Mouse (Mus musculus): ENCODE measurements around the gene Enox2. TPM values are rescaled to one million over a fixed set of nuclear protein-coding genes. Genes with fewer than 3 reads are reported as not detected.

Enox2 gene
- polyA plus RNA-seq, 1 experiment: 1.4 TPM

DNA sequence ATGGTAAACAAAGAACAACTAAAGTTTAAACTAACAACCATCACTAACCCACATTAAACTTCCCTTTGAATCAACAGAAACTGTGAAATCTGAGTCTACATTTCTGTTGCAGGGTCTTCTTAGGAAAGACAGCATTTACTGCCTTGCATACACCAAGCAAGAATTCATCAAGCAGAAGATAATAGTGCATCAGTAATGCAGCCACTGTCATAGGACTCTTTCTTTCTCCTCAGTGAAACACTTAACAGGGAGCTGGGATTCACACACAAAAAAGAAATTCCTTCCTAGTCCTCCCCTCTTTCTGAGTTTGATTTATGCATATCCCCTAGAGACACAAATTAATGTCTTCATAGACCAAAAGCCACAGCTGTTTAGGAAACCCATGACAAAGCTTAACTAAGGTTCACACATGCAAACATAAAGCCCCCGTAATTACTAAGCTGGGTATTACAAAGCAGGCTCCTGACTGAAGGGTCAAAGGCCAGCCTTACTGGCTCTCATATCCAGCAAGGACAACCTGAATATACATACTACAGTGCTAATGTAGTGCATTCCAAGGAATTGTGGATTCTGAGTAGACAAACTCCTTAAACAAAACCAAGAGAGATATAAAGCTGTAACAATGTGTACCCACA, 62.1 kb downstream of the Enox2 start:
- WGBS: 88% methylated on average over 1 of the region's 1 CpGs
- Histone ChIP-seq H3K36me3 (ENCODE audit: control insufficient read depth, insufficient read depth, low read length) (no peaks in the 10 kb centered on the region), H3K27me3 (ENCODE audit: control insufficient read depth, insufficient read depth, low read length) (no peaks in the 10 kb centered on the region), H3K4me1 (ENCODE audit: control insufficient read depth, insufficient read depth, insufficient read length, low read length) (no peaks in the 10 kb centered on the region), H3K4me3 (ENCODE audit: low read depth, low read length) (no peak overlapping the region), H3K27ac (ENCODE audit: insufficient read depth, low read depth, low read length) (no peak overlapping the region)
- TF ChIP-seq POLR2A (IDR thresholded peaks at IDR 0.05; ENCODE audit: low read depth, low read length) (no peak), CTCF (IDR thresholded peaks at IDR 0.05; ENCODE audit: extremely low read depth, insufficient read length, insufficient replicate concordance, low read depth, low read length) (no peak)

- H3K27me3 ChIP-seq (ENCODE audit: control insufficient read depth, insufficient read depth, low read length): no peaks in the 10 kb centered on the region
- H3K36me3 ChIP-seq (ENCODE audit: control insufficient read depth, insufficient read depth, low read length): no peaks in the 10 kb centered on the region
- no peak overlapping the region for H3K27ac ChIP-seq (ENCODE audit: insufficient read depth, low read depth, low read length)
- no peaks in the 10 kb centered on the region for H3K4me1 ChIP-seq (ENCODE audit: control insufficient read depth, insufficient read depth, insufficient read length, low read length)
- 77% methylated on average over 3 of the region's 3 CpGs for WGBS
- H3K4me3 ChIP-seq (ENCODE audit: low read depth, low read length): no peak overlapping the region
- no peak for TF ChIP-seq POLR2A (IDR thresholded peaks at IDR 0.05; ENCODE audit: low read depth, low read length)
- TF ChIP-seq CTCF (IDR thresholded peaks at IDR 0.05; ENCODE audit: extremely low read depth, insufficient read length, insufficient replicate concordance, low read depth, low read length): no peak
These were observed 71.6 kb downstream of the Enox2 start for GRCm38 (mm10) chrX:49216422-49216821.

DNA sequence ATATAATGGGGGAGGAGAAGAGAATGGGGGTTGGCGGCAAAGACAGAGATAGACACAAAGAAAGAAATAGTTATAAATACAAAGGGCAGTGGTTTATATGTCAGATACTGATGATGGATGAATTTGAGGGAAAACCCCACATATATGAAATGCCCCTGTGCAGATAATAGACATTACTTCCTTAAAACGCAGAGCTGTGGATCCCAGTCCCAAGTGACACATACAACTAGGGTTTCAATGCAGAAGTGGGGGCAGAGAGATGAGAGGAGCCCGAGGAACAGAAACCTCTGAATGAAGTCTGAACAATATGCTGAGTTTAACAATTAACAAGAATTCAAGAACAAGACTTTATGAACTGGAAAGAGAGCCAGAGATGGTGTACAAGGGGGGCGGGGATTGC, 91.7 kb downstream of the Enox2 start:
- H3K27ac ChIP-seq (ENCODE audit: insufficient read depth, low read depth, low read length): no peak overlapping the region
- H3K36me3 ChIP-seq (ENCODE audit: control insufficient read depth, insufficient read depth, low read length): no peaks in the 10 kb centered on the region
- WGBS: 78% methylated on average over 4 of the region's 4 CpGs
- no peaks in the 10 kb centered on the region for H3K27me3 ChIP-seq (ENCODE audit: control insufficient read depth, insufficient read depth, low read length)
- TF ChIP-seq CTCF (IDR thresholded peaks at IDR 0.05; ENCODE audit: extremely low read depth, insufficient read length, insufficient replicate concordance, low read depth, low read length) (no peak), POLR2A (IDR thresholded peaks at IDR 0.05; ENCODE audit: low read depth, low read length) (no peak)
- no peaks in the 10 kb centered on the region for H3K4me1 ChIP-seq (ENCODE audit: control insufficient read depth, insufficient read depth, insufficient read length, low read length)
- H3K4me3 ChIP-seq (ENCODE audit: low read depth, low read length): no peak overlapping the region

GRCm38 (mm10) chrX:49181136-49181535, 106.9 kb downstream of the Enox2 start:
- no peaks in the 10 kb centered on the region for H3K36me3 ChIP-seq (ENCODE audit: control insufficient read depth, insufficient read depth, low read length)
- no peaks in the 10 kb centered on the region for H3K27me3 ChIP-seq (ENCODE audit: control insufficient read depth, insufficient read depth, low read length)
- 76% methylated on average over 3 of the region's 3 CpGs for WGBS
- H3K4me1 ChIP-seq (ENCODE audit: control insufficient read depth, insufficient read depth, insufficient read length, low read length): no peaks in the 10 kb centered on the region
- no peak overlapping the region for H3K27ac ChIP-seq (ENCODE audit: insufficient read depth, low read depth, low read length)
- H3K4me3 ChIP-seq (ENCODE audit: low read depth, low read length): no peak overlapping the region
- TF ChIP-seq CTCF (IDR thresholded peaks at IDR 0.05; ENCODE audit: extremely low read depth, insufficient read length, insufficient replicate concordance, low read depth, low read length) (no peak), POLR2A (IDR thresholded peaks at IDR 0.05; ENCODE audit: low read depth, low read length) (no peak)

DNA sequence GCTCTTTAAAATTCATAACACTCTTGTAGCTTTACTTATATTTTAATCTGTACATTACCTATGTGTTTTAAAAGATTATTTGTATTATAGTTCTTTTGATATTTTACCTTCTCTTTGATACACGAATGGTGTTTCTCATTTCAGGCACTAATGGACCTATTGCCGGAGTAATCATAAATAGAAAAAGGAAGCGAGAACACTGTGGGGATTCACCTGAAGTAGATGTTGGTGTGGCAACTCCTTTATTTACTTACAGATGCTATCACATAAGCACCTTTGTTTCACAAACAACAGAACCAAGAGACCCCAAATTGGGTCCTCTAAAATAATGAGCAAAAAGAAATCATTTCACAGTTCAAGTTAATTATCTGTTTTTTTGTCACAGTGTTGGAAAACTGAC, 109.4 kb downstream of the Enox2 start:
- Histone ChIP-seq H3K4me1 (ENCODE audit: control insufficient read depth, insufficient read depth, insufficient read length, low read length) (no peaks in the 10 kb centered on the region), H3K27me3 (ENCODE audit: control insufficient read depth, insufficient read depth, low read length) (no peaks in the 10 kb centered on the region), H3K27ac (ENCODE audit: insufficient read depth, low read depth, low read length) (no peak overlapping the region), H3K4me3 (ENCODE audit: low read depth, low read length) (no peak overlapping the region), H3K36me3 (ENCODE audit: control insufficient read depth, insufficient read depth, low read length) (no peaks in the 10 kb centered on the region)
- TF ChIP-seq CTCF (IDR thresholded peaks at IDR 0.05; ENCODE audit: extremely low read depth, insufficient read length, insufficient replicate concordance, low read depth, low read length) (no peak), POLR2A (IDR thresholded peaks at IDR 0.05; ENCODE audit: low read depth, low read length) (no peak)
- WGBS: 84% methylated on average over 3 of the region's 3 CpGs

DNA sequence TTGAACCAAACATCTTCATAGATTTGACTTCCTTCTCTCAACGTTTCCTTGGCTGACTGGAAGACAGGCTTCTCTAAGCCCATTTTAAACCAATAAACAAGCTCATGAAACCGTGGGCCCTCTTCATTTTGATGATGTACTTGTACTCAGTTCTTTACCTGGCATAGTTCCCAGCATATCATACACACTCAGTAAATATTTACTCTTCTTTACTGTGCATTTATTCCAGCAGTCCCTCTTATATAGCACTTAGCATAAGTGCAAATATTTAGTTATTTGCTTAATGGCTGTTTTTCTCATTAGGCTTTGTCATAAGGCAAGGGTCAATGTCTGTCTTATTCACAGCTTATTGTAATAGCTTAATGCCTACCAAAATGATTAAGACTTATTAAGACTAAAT, 133.8 kb downstream of the Enox2 start:
- H3K27ac ChIP-seq (ENCODE audit: insufficient read depth, low read depth, low read length): no peak overlapping the region
- no peaks in the 10 kb centered on the region for H3K27me3 ChIP-seq (ENCODE audit: control insufficient read depth, insufficient read depth, low read length)
- no peak overlapping the region for H3K4me3 ChIP-seq (ENCODE audit: low read depth, low read length)
- H3K4me1 ChIP-seq (ENCODE audit: control insufficient read depth, insufficient read depth, insufficient read length, low read length): no peaks in the 10 kb centered on the region
- 20% methylated on average over 2 of the region's 2 CpGs for WGBS
- TF ChIP-seq POLR2A (IDR thresholded peaks at IDR 0.05; ENCODE audit: low read depth, low read length) (no peak), CTCF (IDR thresholded peaks at IDR 0.05; ENCODE audit: extremely low read depth, insufficient read length, insufficient replicate concordance, low read depth, low read length) (no peak)
- H3K36me3 ChIP-seq (ENCODE audit: control insufficient read depth, insufficient read depth, low read length): no peaks in the 10 kb centered on the region

DNA sequence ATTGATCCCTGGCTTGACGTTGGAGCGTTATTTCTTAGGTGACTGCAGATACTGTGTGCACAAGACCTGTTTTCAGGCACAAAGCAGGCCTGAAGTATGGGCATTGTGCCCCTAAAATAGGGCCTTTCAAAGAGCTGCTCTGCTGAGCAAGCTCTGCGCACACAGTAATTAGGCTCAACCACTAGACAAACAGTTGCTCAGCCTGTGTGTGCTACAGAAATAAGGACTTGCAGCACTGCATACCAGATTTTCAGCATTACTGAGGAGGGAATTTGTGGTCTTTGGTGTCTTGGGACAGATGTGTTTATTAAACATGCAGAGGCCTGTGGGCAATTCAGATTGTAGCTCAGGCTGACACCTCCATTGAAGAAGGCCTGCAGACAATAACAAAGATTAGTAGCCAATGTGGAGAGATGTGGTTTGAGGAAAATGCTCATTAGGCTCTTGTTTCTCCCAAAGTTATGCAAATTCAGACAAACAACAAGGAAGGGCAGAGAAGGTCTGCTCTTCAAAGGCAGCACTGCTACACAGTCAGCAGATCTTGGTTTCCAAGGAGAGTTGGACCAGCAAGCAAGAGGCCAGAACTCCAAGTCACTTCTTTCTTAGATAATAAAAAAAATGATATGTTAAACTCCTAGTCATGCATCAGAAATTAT, 163.2 kb downstream of the Enox2 start:
- no peaks in the 10 kb centered on the region for H3K27me3 ChIP-seq (ENCODE audit: control insufficient read depth, insufficient read depth, low read length)
- 92% methylated on average over 3 of the region's 3 CpGs for WGBS
- no peaks in the 10 kb centered on the region for H3K4me1 ChIP-seq (ENCODE audit: control insufficient read depth, insufficient read depth, insufficient read length, low read length)
- TF ChIP-seq POLR2A (IDR thresholded peaks at IDR 0.05; ENCODE audit: low read depth, low read length) (no peak), CTCF (IDR thresholded peaks at IDR 0.05; ENCODE audit: extremely low read depth, insufficient read length, insufficient replicate concordance, low read depth, low read length) (no peak)
- H3K36me3 ChIP-seq (ENCODE audit: control insufficient read depth, insufficient read depth, low read length): no peaks in the 10 kb centered on the region
- no peak overlapping the region for H3K27ac ChIP-seq (ENCODE audit: insufficient read depth, low read depth, low read length)
- H3K4me3 ChIP-seq (ENCODE audit: low read depth, low read length): no peak overlapping the region
